Mouse (Mus musculus): ENCODE results near the gene Dupd1.

DNA sequence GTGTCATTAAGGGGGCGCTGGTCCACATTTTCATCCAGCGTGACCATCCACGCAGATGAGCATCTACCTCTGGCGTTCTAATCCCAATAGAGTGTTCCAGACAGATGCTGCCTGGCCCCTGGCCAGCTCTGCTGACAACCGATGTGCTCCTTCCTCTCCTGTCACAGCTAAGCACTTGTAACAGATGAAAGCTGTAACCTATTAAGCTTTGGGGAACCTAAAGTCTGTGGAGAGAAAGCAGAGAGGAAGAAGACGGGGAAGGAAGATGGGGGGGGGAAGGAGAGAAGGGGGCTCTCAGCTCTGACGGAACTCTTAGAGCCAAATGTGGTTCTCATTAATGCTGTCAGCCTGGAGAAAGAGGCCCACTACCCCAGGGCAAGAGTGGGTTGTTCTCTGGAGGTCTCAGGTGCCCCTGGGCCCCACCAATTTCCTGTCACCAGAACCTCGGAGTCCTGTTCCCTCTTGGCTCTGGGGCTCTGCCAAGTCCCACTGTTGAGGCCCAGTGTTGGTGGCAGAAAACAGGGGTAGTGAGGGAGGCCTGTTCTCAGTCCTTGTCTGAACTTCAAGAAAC, 34.7 kb downstream of the Dupd1 start:
- no peak for TF ChIP-seq CTCF (IDR thresholded peaks at IDR 0.05; ENCODE audit: borderline replicate concordance, extremely low read depth, insufficient read depth, insufficient read length)
- TF ChIP-seq POLR2A (IDR thresholded peaks at IDR 0.05; ENCODE audit: borderline replicate concordance, extremely low read depth, insufficient read depth, insufficient read length, poor library complexity, severe bottlenecking), result no peak

Data from brain, embryonic 14.5 days (tissue).